Mouse (Mus musculus) CH12.LX (cell line): Measurements from ENCODE around the gene Acsl6. TPM values are rescaled to one million over a fixed set of nuclear protein-coding genes. Genes with fewer than 3 reads are reported as not detected.

ENCODE experiments used
- DNase-seq: peaks from one replicate; pipeline ENCODE4 v3.0.0-alpha.2; 2013; ENCODE audit errors: extremely low read depth
- H3K27ac ChIP-seq: 2 replicates; pipeline ENCODE4 v1.5.1; 2012; ENCODE audit warnings: low read depth, mild to moderate bottlenecking, control low read depth, moderate library complexity; ENCODE audit not compliant: insufficient read depth
- H3K27me3 ChIP-seq: replicated peaks from 2 replicates; pipeline ENCODE3; 2012; ENCODE audit warnings: inconsistent platforms
- H3K36me3 ChIP-seq, 2 experiments: replicated peaks in 1 of 2; 2 replicates each; pipeline versions ENCODE3 to v1.6.1; 2012; ENCODE audit warnings: inconsistent platforms in 1 of 2, low read length in 1 of 2, mild to moderate bottlenecking in 1 of 2, mixed read lengths in 1 of 2, moderate library complexity in 1 of 2; ENCODE audit not compliant: control insufficient read depth in 1 of 2, insufficient read depth in 1 of 2
- H3K4me1 ChIP-seq, 2 experiments: 2 replicates each; pipeline ENCODE4 v1.6.1; 2012; ENCODE audit warnings: inconsistent platforms in 1 of 2, moderate library complexity in 1 of 2; ENCODE audit not compliant: insufficient read depth in 2 of 2, control insufficient read depth in 1 of 2
- H3K4me2 ChIP-seq: 2 replicates; pipeline ENCODE4 v1.6.1; 2012; ENCODE audit warnings: low read depth, mild to moderate bottlenecking, control low read depth; ENCODE audit not compliant: poor library complexity, insufficient read depth, severe bottlenecking
- H3K4me3 ChIP-seq, 3 experiments: fragments of 150-350 bp in 1 of 3; sonication (generic) in 1 of 3; replicated peaks in 1 of 3; 2 replicates each; pipeline versions ENCODE3 to v1.5.1; 2011 to 2012; ENCODE audit warnings: low read depth in 2 of 3, low read length in 2 of 3, mild to moderate bottlenecking in 2 of 3, moderate library complexity in 2 of 3, control low read depth in 1 of 3, improper control_type of control experiment in 1 of 3, inconsistent platforms in 1 of 3, mixed read lengths in 1 of 3; ENCODE audit not compliant: poor library complexity in 1 of 3
- H3K79me2 ChIP-seq: replicated peaks from 2 replicates; pipeline ENCODE4 v1.6.1; 2012; ENCODE audit warnings: mild to moderate bottlenecking, moderate library complexity; ENCODE audit not compliant: control insufficient read depth, poor library complexity, insufficient read depth, severe bottlenecking; ENCODE audit errors: extremely low read depth
- H3K9ac ChIP-seq: 2 replicates; pipeline ENCODE4 v1.6.1; 2012; ENCODE audit warnings: low read depth, mild to moderate bottlenecking, control low read depth, moderate library complexity; ENCODE audit not compliant: insufficient read depth
- H3K9me3 ChIP-seq: replicated peaks from 2 replicates; pipeline ENCODE3; 2012; ENCODE audit warnings: low read length, inconsistent platforms, mixed read lengths
- BHLHE40 ChIP-seq: IDR thresholded peaks from 2 replicates; pipeline ENCODE4 v1.6.1; 2011; ENCODE audit warnings: mild to moderate bottlenecking, low read depth, low read length, improper control_type of control experiment
- CHD1 ChIP-seq: IDR thresholded peaks from 2 replicates; pipeline ENCODE4 v1.6.1; 2012; ENCODE audit warnings: low read depth, low read length, improper control_type of control experiment, inconsistent platforms
- CHD2 ChIP-seq: IDR thresholded peaks from 2 replicates; pipeline ENCODE4 v1.6.1; 2011; ENCODE audit warnings: low read length, improper control_type of control experiment
- CTCF ChIP-seq, 2 experiments: IDR thresholded peaks in 1 of 2; conservative IDR thresholded peaks in 1 of 2; 2 replicates each; pipeline ENCODE4 v1.5.1; 2011 to 2012; ENCODE audit warnings: low read depth in 2 of 2, low read length in 2 of 2, improper control_type of control experiment in 1 of 2, inconsistent platforms in 1 of 2, mild to moderate bottlenecking in 1 of 2, moderate library complexity in 1 of 2
- ETS1 ChIP-seq: conservative IDR thresholded peaks from 2 replicates; pipeline ENCODE4 v1.6.1; 2012; ENCODE audit warnings: low read depth, mild to moderate bottlenecking, inconsistent platforms, low read length, improper control_type of control experiment, moderate library complexity
- IRF4 ChIP-seq: IDR thresholded peaks from 2 replicates; pipeline ENCODE4 v1.6.1; 2014; ENCODE audit warnings: low read depth, mild to moderate bottlenecking, inconsistent platforms, low read length, improper control_type of control experiment
- JUN ChIP-seq: IDR thresholded peaks from 2 replicates; pipeline ENCODE4 v1.6.1; 2011; ENCODE audit warnings: low read depth, mild to moderate bottlenecking, low read length, improper control_type of control experiment, moderate library complexity; ENCODE audit not compliant: insufficient read depth
- MAFK ChIP-seq: IDR thresholded peaks from 2 replicates; pipeline ENCODE4 v1.6.1; 2011; ENCODE audit warnings: low read length, improper control_type of control experiment; ENCODE audit not compliant: insufficient replicate concordance
- MAX ChIP-seq: IDR thresholded peaks from 2 replicates; pipeline ENCODE4 v1.6.1; 2011; ENCODE audit warnings: low read length, improper control_type of control experiment
- MXI1 ChIP-seq: IDR thresholded peaks from 2 replicates; pipeline ENCODE4 v1.6.1; 2011; ENCODE audit warnings: mild to moderate bottlenecking, low read depth, low read length, improper control_type of control experiment
- NRF1 ChIP-seq: IDR thresholded peaks from 2 replicates; pipeline ENCODE4 v1.6.1; 2014; ENCODE audit warnings: low read depth, mild to moderate bottlenecking, inconsistent platforms, low read length, improper control_type of control experiment, moderate library complexity
- PAX5 ChIP-seq: IDR thresholded peaks from 2 replicates; pipeline ENCODE4 v1.6.1; 2012; ENCODE audit warnings: low read length, inconsistent platforms, mixed read lengths
- POLR2AphosphoS2 ChIP-seq: IDR thresholded peaks from 2 replicates; pipeline ENCODE4 v1.6.1; 2011; ENCODE audit warnings: low read depth, low read length, improper control_type of control experiment
- RAD21 ChIP-seq: IDR thresholded peaks from 2 replicates; pipeline ENCODE4 v1.6.1; 2011; ENCODE audit warnings: low read depth, mild to moderate bottlenecking, low read length, improper control_type of control experiment, moderate library complexity
- SMC3 ChIP-seq: IDR thresholded peaks from 2 replicates; pipeline ENCODE4 v1.6.1; 2011; ENCODE audit warnings: low read depth, low read length, improper control_type of control experiment
- TCF12 ChIP-seq: IDR thresholded peaks from 2 replicates; pipeline ENCODE4 v1.6.1; 2014; ENCODE audit warnings: low read depth, mild to moderate bottlenecking, inconsistent platforms, low read length, improper control_type of control experiment
- USF1 ChIP-seq: IDR thresholded peaks from 2 replicates; pipeline ENCODE4 v1.6.1; 2014; ENCODE audit warnings: low read depth, mild to moderate bottlenecking, inconsistent platforms, low read length, improper control_type of control experiment
- dilution Hi-C: fragments of 300-500 bp; cut with MboI; formaldehyde crosslinking; loops from 2 replicates; pipeline ENCODE4 v1.14.3; 2020; ENCODE audit warnings: low sequenced_read_pairs; ENCODE audit not compliant: extremely low pct_unique_long_range_greater_than_20kb, extremely low pct_ligation_motif_present
- in situ Hi-C: fragments of 300-500 bp; cut with MboI; formaldehyde crosslinking; loops from 3 replicates; pipeline ENCODE4 v1.14.3; 2019; ENCODE audit warnings: low sequenced_read_pairs, low pct_ligation_motif_present, low pct_unique_long_range_greater_than_20kb, mixed read lengths
- polyA plus RNA-seq: library from polyadenylated mRNA; unstranded; fragments of >175 nt; gene quantifications from 2 replicates; pipeline ENCODE4 v1.2.1, GENCODE M21; 2012; ENCODE audit warnings: low read depth; ENCODE audit not compliant: insufficient read length
- total RNA-seq, 2 experiments: library from RNA; depleted of rRNA; stranded (reverse); fragments of 300-350 nt in 1 of 2; fragments of >200 nt in 1 of 2; gene quantifications; 2 replicates each; pipeline ENCODE4 v1.2.3; 2012 to 2014

Gene Acsl6
- total and polyA plus RNA-seq, 3 experiments: 74.1 to 222 (median 96.9) TPM

DNA sequence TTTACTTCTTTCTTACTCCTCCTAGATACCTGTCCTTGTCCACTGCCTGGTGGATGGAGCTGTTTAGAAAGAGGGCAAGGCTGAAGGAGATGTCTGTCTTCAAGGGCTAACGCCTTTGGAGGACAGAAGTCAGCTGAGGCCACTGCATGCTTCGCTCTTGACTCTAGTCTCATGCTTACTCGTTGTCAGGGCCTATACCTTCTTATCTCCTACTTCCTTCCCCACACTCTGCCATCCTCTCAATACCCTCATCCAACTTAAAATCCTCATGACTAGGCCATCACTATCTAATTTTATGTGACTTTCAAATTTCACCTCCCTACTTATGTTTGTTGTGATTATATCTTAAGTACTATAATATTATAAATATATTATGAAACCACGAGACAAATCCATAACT is 101.3 kb downstream of the Acsl6 start:
- H3K27me3 ChIP-seq: no peaks in the 10 kb centered on the region
- no peaks in the 10 kb centered on the region for H3K9me3 ChIP-seq
- in situ Hi-C loops (no loop called here), dilution Hi-C loops (no loop called here)
- no peak overlapping the region for H3K9ac ChIP-seq
- H3K4me3 ChIP-seq: no peak overlapping the region
- H3K27ac ChIP-seq: no peak overlapping the region
- DNase-seq: no peak
- H3K4me1 ChIP-seq: peaks cover 0 to 1% of the 10 kb centered on the region in 2 experiments; a peak in 2 of 4 replicates
- H3K79me2 ChIP-seq: no peaks in the 10 kb centered on the region
- no peak overlapping the region for H3K4me2 ChIP-seq
- no peaks in the 10 kb centered on the region for H3K36me3 ChIP-seq
- no peak for TF ChIP-seq CHD1
- TF ChIP-seq CHD2: no peak
- TF ChIP-seq RAD21: no peak
- no peak for TF ChIP-seq IRF4
- no peak for TF ChIP-seq POLR2AphosphoS2
- no peak for TF ChIP-seq JUN
- no peak for TF ChIP-seq MAX
- no peak for TF ChIP-seq CTCF (conservative IDR thresholded peaks at IDR 0.05 in 1 of 2, IDR thresholded peaks at IDR 0.05 in 1 of 2; ENCODE audit: low read depth in 2 of 2, low read length in 2 of 2)
- TF ChIP-seq TCF12: no peak
- no peak for TF ChIP-seq USF1
- no peak for TF ChIP-seq SMC3
- no peak for TF ChIP-seq ETS1
- no peak for TF ChIP-seq MXI1
- TF ChIP-seq, all 38 proteins: peak for 0

- Histone ChIP-seq H3K36me3 (no peaks in the 10 kb centered on the region), H3K79me2 (no peaks in the 10 kb centered on the region), H3K9me3 (no peaks in the 10 kb centered on the region), H3K9ac (no peak overlapping the region), H3K4me2 (no peak overlapping the region), H3K4me1 (peaks cover 2 to 8% of the 10 kb centered on the region in 2 experiments), H3K27ac (no peak overlapping the region), H3K27me3 (no peaks in the 10 kb centered on the region), H3K4me3 (no peak overlapping the region)
- in situ Hi-C loops: no loop called here
- dilution Hi-C loops: no loop called here
- TF ChIP-seq MAFK (no peak), POLR2AphosphoS2 (no peak), CTCF (conservative IDR thresholded peaks at IDR 0.05 in 1 of 2, IDR thresholded peaks at IDR 0.05 in 1 of 2; ENCODE audit: low read depth in 2 of 2, low read length in 2 of 2) (no peak), BHLHE40 (no peak), JUN (no peak), NRF1 (no peak), PAX5 (no peak)
- DNase-seq: no peak
These were observed 103.4 kb downstream of the Acsl6 start for GRCm38 (mm10) chr11:54406930-54407546.
